Mouse (Mus musculus): ENCODE measurements around the gene Me1.

Gene Me1

DNA sequence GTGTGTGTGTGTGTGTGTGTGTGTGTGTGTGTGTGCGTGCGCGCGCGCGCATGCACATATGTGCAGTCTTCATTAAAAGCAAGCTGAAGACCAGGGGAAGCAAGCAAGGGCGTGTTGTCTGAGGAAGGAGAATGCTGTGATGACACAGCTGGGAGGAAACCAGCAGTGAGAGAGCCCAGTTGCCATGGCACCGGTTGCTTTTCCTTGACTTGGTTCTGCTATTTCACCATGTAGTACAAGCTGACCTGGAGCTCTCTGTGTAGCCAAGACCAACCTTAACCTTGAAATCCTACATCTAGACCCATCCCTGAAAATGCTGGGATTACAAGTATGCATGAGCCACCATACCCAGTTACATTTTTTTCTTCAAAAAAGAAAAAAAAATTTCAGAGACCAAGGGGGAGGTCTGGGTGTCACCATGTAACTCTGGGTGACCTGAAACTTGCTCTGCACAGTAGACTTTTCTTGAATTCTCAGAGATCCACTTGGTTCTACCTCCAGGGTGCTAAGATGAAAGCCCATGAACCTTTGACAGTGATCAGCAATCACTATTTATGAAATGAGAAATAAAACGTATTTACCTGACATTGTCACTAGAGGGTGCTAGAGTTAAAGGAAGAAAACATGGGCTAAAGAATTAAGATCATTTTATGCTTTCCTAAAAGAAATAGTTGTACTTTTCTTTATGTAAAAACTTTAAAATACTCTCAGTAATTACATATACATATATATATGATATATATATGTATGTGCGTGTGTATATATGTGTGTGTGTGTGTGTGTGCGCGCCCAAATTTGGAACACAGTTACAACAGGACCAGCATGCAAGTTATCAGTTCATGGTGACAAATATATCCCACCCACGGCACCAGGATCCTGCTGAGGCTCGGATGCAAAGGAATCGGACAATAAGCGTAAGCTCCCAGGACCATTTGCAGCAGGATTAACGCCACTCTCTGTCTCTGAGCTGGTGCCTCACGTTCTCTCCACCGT, 102.8 kb downstream of the Me1 start:
- no peak for DNase-seq

GRCm38 (mm10) chr9:86587019-86587795, 108.5 kb downstream of the Me1 start:
- DNase-seq, result no peak

GRCm38 (mm10) chr9:86583740-86584139, 112.0 kb downstream of the Me1 start:
- DNase-seq, result peak; percentile 55

DNA sequence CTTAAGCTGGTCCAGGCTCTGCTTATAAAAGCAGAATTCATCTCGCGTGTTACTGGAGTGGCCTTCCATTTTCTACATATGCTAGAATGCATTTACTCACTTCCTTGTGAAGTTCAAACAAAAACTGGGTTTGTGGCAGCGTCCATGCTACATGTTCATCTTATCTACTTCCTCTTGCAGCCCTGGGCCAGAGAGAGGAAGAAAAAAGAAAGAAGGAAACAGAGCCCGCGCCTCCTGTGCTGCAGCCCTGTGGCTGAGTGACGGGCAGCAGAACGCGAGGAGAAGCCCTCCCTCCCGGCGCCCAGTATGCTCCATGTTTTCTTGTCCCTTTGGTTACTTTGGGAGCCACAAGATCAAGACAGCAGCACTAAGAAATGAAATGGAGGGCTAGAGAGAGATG, 116.1 kb downstream of the Me1 start:
- no peak for DNase-seq

DNA sequence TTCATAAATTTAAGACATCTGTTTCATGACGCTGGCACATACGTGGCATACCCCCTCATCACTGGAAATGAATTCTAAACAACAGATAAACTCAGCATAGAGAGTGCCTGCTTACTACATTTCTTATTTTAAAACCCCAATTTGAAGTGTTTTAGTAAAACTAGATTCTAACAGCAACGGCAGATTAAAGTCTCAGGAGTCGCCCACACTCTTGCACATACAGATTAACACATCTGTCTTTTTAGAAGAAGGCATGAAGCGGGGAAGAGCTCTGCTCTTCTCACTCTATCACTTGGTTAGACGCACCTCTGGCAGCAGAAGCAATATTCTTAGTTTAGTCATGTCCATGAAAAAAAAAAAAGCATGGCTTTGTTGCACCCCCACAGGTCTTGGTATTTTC, 120.6 kb downstream of the Me1 start:
- no peak for DNase-seq

DNA sequence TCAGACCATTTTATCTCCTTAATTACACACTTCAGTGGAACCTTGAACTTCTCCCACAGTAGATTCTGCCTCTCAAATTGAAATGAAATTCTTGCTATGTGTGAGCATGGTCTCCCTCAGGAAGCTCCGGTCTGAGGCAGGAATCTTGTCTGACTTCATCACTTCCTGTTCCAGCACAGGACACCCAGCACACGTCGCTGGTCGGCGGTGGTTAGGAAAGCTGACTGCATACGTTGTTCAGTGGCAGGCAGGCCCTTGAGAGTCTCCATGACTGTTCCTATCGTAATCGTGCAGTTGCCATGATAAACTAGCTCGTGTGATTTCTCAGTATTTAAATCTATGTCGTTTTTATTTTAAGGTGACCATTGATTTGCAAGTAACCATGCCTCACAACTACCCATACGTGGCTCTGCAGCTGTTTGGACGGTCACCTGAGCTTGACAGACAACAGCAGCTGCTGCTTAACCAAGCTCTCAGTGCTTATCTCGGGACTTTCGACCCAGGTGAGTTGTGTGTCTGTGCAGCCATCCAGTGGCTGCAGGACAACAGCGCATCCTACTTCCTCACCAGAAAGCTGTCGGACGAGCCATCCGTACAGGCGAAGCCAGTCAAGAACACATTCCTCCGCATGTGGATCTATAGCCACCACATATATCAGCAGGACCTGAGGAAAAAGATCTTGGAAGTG, 122.0 kb downstream of the Me1 start:
- no peak for DNase-seq

- DNase-seq, result peak; percentile 79
Measured at GRCm38 (mm10) chr9:86572636-86573291, 123.0 kb downstream of the Me1 start.

GRCm38 (mm10) chr9:86572196-86572595, 123.6 kb downstream of the Me1 start:
- DNase-seq, result no peak

- peak; percentile 97 for DNase-seq
Measured at GRCm38 (mm10) chr9:86571540-86572135, 124.1 kb downstream of the Me1 start, which contains the start of the genes Pgm3 and Rwdd2a. TSS of gene Pgm3 (minus strand) at chr9:86571842. TSS of gene Rwdd2a (plus strand) at chr9:86571991.

DNA sequence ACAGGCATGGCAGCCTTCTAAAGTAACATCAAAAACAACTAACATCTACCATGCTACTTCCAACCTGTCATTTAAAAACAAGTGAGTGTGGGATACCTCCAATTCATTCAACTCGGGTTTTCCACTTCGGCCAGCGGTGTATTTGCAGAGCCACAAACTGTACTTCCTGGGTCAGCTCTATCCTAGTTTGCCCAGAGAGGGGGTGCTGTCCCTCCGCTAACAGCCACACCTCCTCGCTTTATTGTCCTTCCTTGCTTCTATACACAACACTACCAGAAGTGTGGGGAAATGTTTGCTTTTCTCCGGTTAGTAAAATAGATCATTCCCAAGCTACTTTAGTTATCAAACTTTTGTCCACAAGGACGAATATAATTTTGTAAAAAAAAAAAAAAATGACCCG, 124.8 kb downstream of the Me1 start:
- peak; percentile 24 for DNase-seq

- DNase-seq, result peak; percentile 34
Measured at GRCm38 (mm10) chr9:86570261-86570890, 125.4 kb downstream of the Me1 start.

- DNase-seq, result no peak
Measured at GRCm38 (mm10) chr9:86569314-86569910, 126.3 kb downstream of the Me1 start.

- no peak for DNase-seq
Measured at GRCm38 (mm10) chr9:86560543-86560942, 135.2 kb downstream of the Me1 start.

DNA sequence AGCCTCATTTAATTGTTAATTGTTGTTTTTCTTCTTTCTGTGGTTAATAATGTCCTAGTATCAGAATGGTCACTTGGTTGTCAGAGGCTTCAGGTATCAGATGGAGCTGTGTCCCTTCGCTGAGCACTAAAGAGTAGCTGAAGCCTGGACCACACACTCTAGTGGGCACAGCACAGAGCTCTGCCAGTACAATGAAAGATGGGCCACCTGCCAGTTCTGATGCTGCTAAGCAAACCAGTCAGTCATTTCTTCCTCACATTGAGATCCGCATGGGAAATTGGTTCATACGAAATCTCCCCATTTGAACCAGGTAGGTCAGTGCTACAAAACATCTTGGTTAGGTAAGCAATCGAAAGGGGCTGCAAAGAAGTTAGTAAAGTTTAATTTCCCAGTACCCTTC, 141.1 kb downstream of the Me1 start:
- DNase-seq, result no peak

GRCm38 (mm10) chr9:86553886-86554285, 141.9 kb downstream of the Me1 start:
- DNase-seq, result peak; percentile 27

- no peak for DNase-seq
Measured at GRCm38 (mm10) chr9:86550717-86551116, 145.0 kb downstream of the Me1 start.

- no peak for DNase-seq
Measured at GRCm38 (mm10) chr9:86549637-86550162, 146.1 kb downstream of the Me1 start.

GRCm38 (mm10) chr9:86544559-86544958, 151.2 kb downstream of the Me1 start:
- no peak for DNase-seq

GRCm38 (mm10) chr9:86543451-86543850, 152.3 kb downstream of the Me1 start:
- DNase-seq, result no peak

- DNase-seq, result no peak
Measured at GRCm38 (mm10) chr9:86534071-86534470, 161.7 kb downstream of the Me1 start.
